Mouse (Mus musculus) hindbrain, embryonic 12.5 days (tissue): ENCODE data around the gene Slc25a28. TPM values are rescaled to one million over a fixed set of nuclear protein-coding genes. Genes with fewer than 3 reads are reported as not detected.

ENCODE experiments used
- ATAC-seq: fragments of 200-750 bp; cut with Nextera tagmentation; 2 replicates; pipeline ENCODE4 v1.8.0; 2017; ENCODE audit warnings: moderate TSS enrichment; ENCODE audit not compliant: low FRiP score
- H3K27ac ChIP-seq: fragments of 300-500 bp; sonication (generic); 2 replicates; pipeline ENCODE4 v1.5.1; 2016; ENCODE audit warnings: mild to moderate bottlenecking
- H3K27me3 ChIP-seq: fragments of 300-500 bp; sonication (generic); 2 replicates; pipeline ENCODE4 v1.6.1; 2016; ENCODE audit warnings: mild to moderate bottlenecking
- H3K36me3 ChIP-seq: fragments of 300-500 bp; sonication (generic); 2 replicates; pipeline ENCODE4 v1.6.1; 2016; ENCODE audit warnings: mild to moderate bottlenecking
- H3K4me1 ChIP-seq: fragments of 300-500 bp; sonication (generic); 2 replicates; pipeline ENCODE4 v1.6.1; 2016
- H3K4me2 ChIP-seq: fragments of 300-500 bp; sonication (generic); replicated peaks from 2 replicates; pipeline ENCODE4 v1.6.1; 2016; ENCODE audit warnings: mild to moderate bottlenecking
- H3K4me3 ChIP-seq: fragments of 300-500 bp; sonication (generic); 2 replicates; pipeline ENCODE4 v1.5.1; 2016; ENCODE audit warnings: mild to moderate bottlenecking
- H3K9ac ChIP-seq: fragments of 300-500 bp; sonication (generic); 2 replicates; pipeline ENCODE4 v1.6.1; 2016; ENCODE audit warnings: mild to moderate bottlenecking, moderate library complexity
- H3K9me3 ChIP-seq: fragments of 300-500 bp; sonication (generic); replicated peaks from 2 replicates; pipeline ENCODE4 v1.6.1; 2016; ENCODE audit warnings: mild to moderate bottlenecking
- WGBS: fragments of 180-500 bp; shearing (Covaris S2); methylation state at CpG from one replicate; pipeline ENCODE4 v1.1.7; 2016; 5-methylcytosine and 5-hydroxymethylcytosine counted together
- polyA plus RNA-seq: library from polyadenylated mRNA; unstranded; fragments of >200 nt; fragmentation: Nextera tagmentation; extraction: Ambion mirVana; gene quantifications from 2 replicates; pipeline ENCODE4 v1.2.1, GENCODE M21; 2016

The Slc25a28 gene
- 17.0 and 17.4 TPM in 2 replicates for polyA plus RNA-seq

DNA sequence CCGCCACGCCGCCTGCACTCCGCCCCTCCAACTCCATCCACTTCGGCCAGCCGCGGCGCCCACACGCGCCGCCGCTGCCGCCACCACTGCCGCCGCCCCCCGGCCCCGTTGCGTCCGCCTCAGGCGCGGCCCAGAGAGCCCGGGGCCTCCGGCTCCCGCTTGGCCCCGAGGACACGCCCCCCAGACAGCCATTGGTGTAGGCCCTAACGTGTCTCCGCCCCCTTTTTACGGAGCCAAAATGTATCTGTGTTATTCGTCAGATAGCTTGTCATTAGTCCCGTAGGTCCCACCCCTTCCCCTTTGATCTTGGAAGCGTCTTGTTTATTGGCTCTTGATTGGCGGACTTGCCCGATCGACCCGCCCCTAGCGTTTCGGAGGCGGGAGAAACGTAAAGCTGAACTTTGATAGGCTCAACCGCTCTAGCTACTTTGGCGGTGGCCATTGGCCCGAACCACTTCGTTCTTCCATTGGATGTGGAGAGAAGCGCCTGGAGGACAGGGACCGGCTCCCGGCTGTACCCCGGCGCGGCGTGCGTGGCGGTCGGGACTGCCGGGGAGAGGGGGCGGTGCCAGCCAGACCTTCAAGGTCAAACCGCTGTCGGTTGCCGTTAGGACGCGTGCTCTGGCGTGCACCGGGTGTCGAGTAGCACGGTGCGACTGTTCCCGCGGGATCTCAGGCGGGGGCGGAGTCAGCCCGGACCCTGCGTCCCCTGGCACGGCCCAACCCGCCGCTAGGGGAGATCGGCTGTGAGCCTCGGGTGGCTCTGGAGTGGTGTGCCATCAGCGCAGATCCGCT, at the start of gene Slc25a28:
Gene Slc25a28 (minus strand): TSS at position 152 of the 795 bp plus-strand sequence.
- Histone ChIP-seq H3K4me1 (peaks cover 28% of the 10 kb centered on the region), H3K9ac (peak within 1 kb of the TSS; percentile 91), H3K9me3 (no peaks in the 10 kb centered on the region), H3K4me3 (peak within 1 kb of the TSS; percentile 97), H3K27ac (peak within 1 kb of the TSS; percentile 95), H3K36me3 (no peaks in the 10 kb centered on the region), H3K4me2 (peak within 1 kb of the TSS; percentile 87), H3K27me3 (peaks cover 3% of the 10 kb centered on the region; the same call in 1 of the 2 replicates)
- WGBS, result under 1% methylated on average over 72 of the region's 79 CpGs
- ATAC-seq, result peak; percentile 99

GRCm38 (mm10) chr19:43724194-43724593, 49.5 kb upstream of the Slc25a28 start:
- no peak overlapping the region for H3K9ac ChIP-seq
- ATAC-seq, result no peak
- 0 out of 2 replicates have a peak, but pooled peaks cover 3% of the 10 kb centered on the region for H3K4me1 ChIP-seq
- H3K36me3 ChIP-seq, result peaks cover 51% of the 10 kb centered on the region
- H3K27me3 ChIP-seq, result no peaks in the 10 kb centered on the region
- H3K4me2 ChIP-seq, result no peak overlapping the region
- no peaks in the 10 kb centered on the region for H3K9me3 ChIP-seq
- WGBS, result 92% methylated on average over 20 of the region's 20 CpGs
- no peak overlapping the region for H3K27ac ChIP-seq
- no peak overlapping the region for H3K4me3 ChIP-seq

- no peaks in the 10 kb centered on the region for H3K9me3 ChIP-seq
- peaks cover 52% of the 10 kb centered on the region for H3K36me3 ChIP-seq
Observed at GRCm38 (mm10) chr19:43723501-43723900, 48.8 kb upstream of the Slc25a28 start.

GRCm38 (mm10) chr19:43722891-43723290, 48.2 kb upstream of the Slc25a28 start:
- H3K4me2 ChIP-seq, result no peak overlapping the region
- H3K9me3 ChIP-seq, result no peaks in the 10 kb centered on the region
- 0 out of 2 replicates have a peak, but pooled peaks cover 3% of the 10 kb centered on the region for H3K4me1 ChIP-seq
- peaks cover 52% of the 10 kb centered on the region for H3K36me3 ChIP-seq
- H3K9ac ChIP-seq, result no peak overlapping the region
- H3K27me3 ChIP-seq, result no peaks in the 10 kb centered on the region
- no peak for ATAC-seq
- H3K27ac ChIP-seq, result no peak overlapping the region
- WGBS, result 72% methylated on average over 8 of the region's 8 CpGs
- no peak overlapping the region for H3K4me3 ChIP-seq

More at GRCm38 (mm10) chr19:43723501-43723900, 48.8 kb upstream of the Slc25a28 start:
- Histone ChIP-seq H3K9ac (no peak overlapping the region), H3K4me3 (no peak overlapping the region), H3K27me3 (no peaks in the 10 kb centered on the region), H3K4me2 (no peak overlapping the region), H3K27ac (no peak overlapping the region), H3K4me1 (0 out of 2 replicates have a peak, but pooled peaks cover 3% of the 10 kb centered on the region)
- ATAC-seq, result no peak
- WGBS, result 86% methylated on average over 10 of the region's 10 CpGs

- no peak overlapping the region for H3K9ac ChIP-seq
- H3K4me3 ChIP-seq, result no peak overlapping the region
- no peak for ATAC-seq
- H3K27me3 ChIP-seq, result no peaks in the 10 kb centered on the region
- H3K9me3 ChIP-seq, result no peaks in the 10 kb centered on the region
- H3K4me1 ChIP-seq, result 0 out of 2 replicates have a peak, but pooled peaks cover 3% of the 10 kb centered on the region
- no peak overlapping the region for H3K4me2 ChIP-seq
- H3K27ac ChIP-seq, result no peak overlapping the region
- WGBS, result 97% methylated on average over 11 of the region's 11 CpGs
- H3K36me3 ChIP-seq, result peaks cover 43% of the 10 kb centered on the region
Observed at GRCm38 (mm10) chr19:43720061-43720460, 45.4 kb upstream of the Slc25a28 start.

GRCm38 (mm10) chr19:43711971-43712370, 37.3 kb upstream of the Slc25a28 start:
- no peak for ATAC-seq
- peaks cover 22% of the 10 kb centered on the region for H3K36me3 ChIP-seq
- no peak overlapping the region for H3K4me2 ChIP-seq
- H3K9me3 ChIP-seq, result no peaks in the 10 kb centered on the region
- 80% methylated on average over 5 of the region's 5 CpGs for WGBS
- H3K27me3 ChIP-seq, result no peaks in the 10 kb centered on the region
- H3K27ac ChIP-seq, result no peak overlapping the region
- H3K4me3 ChIP-seq, result no peak overlapping the region
- H3K9ac ChIP-seq, result no peak overlapping the region
- H3K4me1 ChIP-seq, result no peaks in the 10 kb centered on the region

GRCm38 (mm10) chr19:43711159-43711916, 36.7 kb upstream of the Slc25a28 start:
- ATAC-seq, result no peak
- Histone ChIP-seq H3K4me1 (no peaks in the 10 kb centered on the region), H3K9ac (no peak overlapping the region), H3K36me3 (peaks cover 25% of the 10 kb centered on the region), H3K27ac (no peak overlapping the region), H3K4me2 (no peak overlapping the region), H3K4me3 (no peak overlapping the region), H3K9me3 (no peaks in the 10 kb centered on the region), H3K27me3 (no peaks in the 10 kb centered on the region)
- WGBS, result 62% methylated on average over 21 of the region's 22 CpGs

DNA sequence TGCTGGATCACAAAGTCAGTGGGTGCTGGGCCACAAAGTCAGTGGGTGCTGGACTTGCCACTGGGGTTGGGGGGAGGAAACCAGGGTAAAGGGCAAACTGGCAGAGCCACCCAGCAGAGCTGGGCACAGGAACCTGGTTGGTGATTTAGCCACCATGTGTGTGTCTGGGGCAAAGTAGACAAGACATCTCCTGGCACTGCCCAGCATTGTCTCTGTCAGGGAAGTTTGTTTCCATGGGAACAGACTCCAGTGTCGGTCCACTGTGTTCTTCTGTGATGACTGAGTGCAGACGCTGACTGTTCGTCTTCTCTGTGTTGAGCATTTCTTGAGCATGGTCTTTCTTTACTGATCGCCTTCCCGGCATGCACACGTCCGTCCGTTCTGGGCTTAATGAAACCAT, 34.6 kb upstream of the Slc25a28 start:
- Histone ChIP-seq H3K9me3 (no peaks in the 10 kb centered on the region), H3K4me1 (no peaks in the 10 kb centered on the region), H3K27ac (no peak overlapping the region), H3K9ac (no peak overlapping the region), H3K4me2 (no peak overlapping the region), H3K27me3 (no peaks in the 10 kb centered on the region), H3K36me3 (peaks cover 38% of the 10 kb centered on the region), H3K4me3 (no peak overlapping the region)
- WGBS, result 75% methylated on average over 8 of the region's 8 CpGs
- ATAC-seq, result no peak

- H3K9me3 ChIP-seq, result no peaks in the 10 kb centered on the region
Observed at GRCm38 (mm10) chr19:43708206-43708605, 33.5 kb upstream of the Slc25a28 start.

DNA sequence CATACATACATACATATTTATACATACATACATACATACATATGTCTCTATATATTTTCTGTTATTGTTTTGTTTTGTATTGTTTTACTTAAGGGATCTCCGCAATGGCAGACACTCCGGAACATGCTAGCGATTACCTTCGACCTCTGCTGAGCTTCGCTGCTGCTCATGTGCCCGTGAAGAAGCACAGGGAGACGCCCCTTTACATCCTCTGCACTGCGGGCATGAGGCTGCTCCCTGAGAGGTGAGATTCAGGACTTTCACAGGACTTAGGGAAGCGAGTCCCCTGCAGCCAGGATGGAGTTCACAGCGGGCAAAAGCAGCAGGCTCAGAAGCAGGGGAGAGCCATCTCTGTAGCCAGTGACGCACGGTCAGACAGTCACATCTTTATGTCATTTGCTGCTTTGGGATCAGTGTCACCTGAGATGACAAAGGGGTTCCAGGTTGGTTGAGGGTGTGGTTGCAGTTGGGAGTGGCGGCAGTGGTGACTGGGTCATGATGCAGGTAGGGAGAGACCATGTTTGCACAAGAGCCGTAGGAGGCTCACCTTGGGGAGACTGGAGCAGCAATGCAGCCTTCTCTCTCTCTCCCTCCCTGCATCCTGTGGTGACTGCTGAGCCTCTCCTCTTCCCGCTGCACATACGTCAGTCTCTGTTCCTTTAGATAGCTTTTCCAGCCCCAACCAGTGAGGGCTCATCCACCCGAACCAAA, 30.3 kb upstream of the Slc25a28 start:
- H3K27ac ChIP-seq, result no peak overlapping the region
- H3K36me3 ChIP-seq, result peaks cover 58% of the 10 kb centered on the region
- WGBS, result 91% methylated on average over 17 of the region's 17 CpGs
- no peak for ATAC-seq
- H3K9ac ChIP-seq, result no peak overlapping the region
- H3K4me1 ChIP-seq, result no peaks in the 10 kb centered on the region
- H3K4me3 ChIP-seq, result no peak overlapping the region
- no peaks in the 10 kb centered on the region for H3K27me3 ChIP-seq
- no peaks in the 10 kb centered on the region for H3K9me3 ChIP-seq
- no peak overlapping the region for H3K4me2 ChIP-seq

More at GRCm38 (mm10) chr19:43708206-43708605, 33.5 kb upstream of the Slc25a28 start:
- H3K9ac ChIP-seq, result no peak overlapping the region
- H3K4me2 ChIP-seq, result no peak overlapping the region
- 95% methylated on average over 7 of the region's 7 CpGs for WGBS
- no peak overlapping the region for H3K4me3 ChIP-seq
- no peak for ATAC-seq
- no peak overlapping the region for H3K27ac ChIP-seq
- peaks cover 41% of the 10 kb centered on the region for H3K36me3 ChIP-seq
- H3K4me1 ChIP-seq, result no peaks in the 10 kb centered on the region
- no peaks in the 10 kb centered on the region for H3K27me3 ChIP-seq

GRCm38 (mm10) chr19:43704211-43704610, 29.5 kb upstream of the Slc25a28 start:
- H3K4me1 ChIP-seq, result no peaks in the 10 kb centered on the region
- H3K4me3 ChIP-seq, result no peak overlapping the region
- H3K27me3 ChIP-seq, result no peaks in the 10 kb centered on the region
- H3K9ac ChIP-seq, result no peak overlapping the region
- WGBS, result 89% methylated on average over 11 of the region's 11 CpGs
- no peak overlapping the region for H3K4me2 ChIP-seq
- peaks cover 63% of the 10 kb centered on the region for H3K36me3 ChIP-seq
- H3K9me3 ChIP-seq, result no peaks in the 10 kb centered on the region
- H3K27ac ChIP-seq, result no peak overlapping the region
- no peak for ATAC-seq

- WGBS, result 83% methylated on average over 6 of the region's 6 CpGs
- peaks cover 37% of the 10 kb centered on the region for H3K36me3 ChIP-seq
- no peak for ATAC-seq
Observed at GRCm38 (mm10) chr19:43699763-43700155, 25.1 kb upstream of the Slc25a28 start.

More at GRCm38 (mm10) chr19:43699763-43700155, 25.1 kb upstream of the Slc25a28 start:
- no peak overlapping the region for H3K27ac ChIP-seq
- no peak overlapping the region for H3K9ac ChIP-seq
- H3K4me2 ChIP-seq, result no peak overlapping the region
- H3K9me3 ChIP-seq, result no peaks in the 10 kb centered on the region
- H3K4me1 ChIP-seq, result 0 out of 2 replicates have a peak, but pooled peaks cover 3% of the 10 kb centered on the region
- no peak overlapping the region for H3K4me3 ChIP-seq
- H3K27me3 ChIP-seq, result no peaks in the 10 kb centered on the region
